Mouse (Mus musculus): ENCODE data around the gene Dock4.

DNA sequence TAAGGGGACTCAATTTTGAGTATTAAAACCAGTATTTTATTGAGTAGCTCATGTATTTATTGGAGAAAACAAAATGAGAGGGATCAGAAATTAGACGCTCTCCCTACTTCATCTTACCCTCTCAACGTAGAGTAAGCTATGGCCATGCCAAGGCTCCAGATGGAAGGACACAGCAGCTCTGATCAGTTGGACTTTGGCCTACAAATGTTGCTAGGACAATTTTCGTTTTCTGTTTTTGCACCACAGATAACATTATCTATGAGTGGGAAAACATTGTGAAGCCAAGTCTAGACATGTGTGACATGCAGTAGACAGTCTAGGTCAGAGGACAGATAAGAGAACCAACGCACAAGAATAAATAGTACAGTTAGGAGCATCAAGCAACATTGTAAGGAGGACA lies 28.5 kb upstream of the Dock4 start:
- TF ChIP-seq CTCF (IDR thresholded peaks at IDR 0.05; ENCODE audit: control insufficient read depth, insufficient read depth, low read length) = no peak
- no peak for TF ChIP-seq POLR2A (IDR thresholded peaks at IDR 0.05; ENCODE audit: borderline replicate concordance, control insufficient read depth, low read depth, low read length)

All from bone marrow, adult 2 months (tissue).